Mouse (Mus musculus) heart, postnatal 0 days (tissue): ENCODE data around the gene 1700067K01Rik. TPM values are rescaled to one million over a fixed set of nuclear protein-coding genes. Genes with fewer than 3 reads are reported as not detected.

Source experiments
- ATAC-seq: fragments of 200-750 bp; cut with Nextera tagmentation; 2 replicates; pipeline ENCODE4 v1.8.0; 2017; ENCODE audit warnings: low read depth, moderate number of reproducible peaks, moderate library complexity; ENCODE audit not compliant: insufficient read depth
- DNase-seq: peaks from one replicate; pipeline ENCODE4 v3.0.0-alpha.2; 2016; ENCODE audit warnings: low spot score
- H3K27ac ChIP-seq: fragments of 300-500 bp; sonication (generic); 2 replicates; pipeline ENCODE4 v1.5.1; 2014; ENCODE audit warnings: low read depth, mild to moderate bottlenecking
- H3K27me3 ChIP-seq: fragments of 300-500 bp; sonication (generic); 2 replicates; pipeline ENCODE4 v1.6.1; 2014; ENCODE audit warnings: low read length, mixed read lengths; ENCODE audit not compliant: control insufficient read depth, insufficient read depth
- H3K36me3 ChIP-seq: fragments of 300-500 bp; sonication (generic); replicated peaks from 2 replicates; pipeline ENCODE4 v1.6.1; 2014; ENCODE audit warnings: low read length, mixed read lengths; ENCODE audit not compliant: control insufficient read depth, insufficient read depth
- H3K4me1 ChIP-seq: fragments of 300-500 bp; sonication (generic); 2 replicates; pipeline ENCODE4 v1.6.1; 2014; ENCODE audit warnings: antibody characterized with exemption; ENCODE audit not compliant: control insufficient read depth, insufficient read depth
- H3K4me2 ChIP-seq: fragments of 300-500 bp; sonication (generic); 2 replicates; pipeline ENCODE4 v1.6.1; 2014; ENCODE audit warnings: low read depth, mild to moderate bottlenecking, low read length, moderate library complexity
- H3K4me3 ChIP-seq: fragments of 300-500 bp; sonication (generic); 2 replicates; pipeline ENCODE4 v1.5.1; 2014; ENCODE audit warnings: low read depth, low read length
- H3K9ac ChIP-seq: fragments of 300-500 bp; sonication (generic); replicated peaks from 2 replicates; pipeline ENCODE4 v1.6.1; 2014; ENCODE audit warnings: low read depth, low read length, mixed read lengths
- H3K9me3 ChIP-seq: fragments of 300-500 bp; sonication (generic); replicated peaks from 2 replicates; pipeline ENCODE4 v1.6.1; 2016; ENCODE audit warnings: low read length; ENCODE audit not compliant: control insufficient read depth
- CTCF ChIP-seq: IDR thresholded peaks from 2 replicates; pipeline ENCODE4 v1.5.1; 2016; ENCODE audit warnings: antibody characterized with exemption, control low read depth, low read depth
- EP300 ChIP-seq: IDR thresholded peaks from 2 replicates; pipeline ENCODE4 v1.6.1; 2016; ENCODE audit warnings: antibody characterized with exemption, low read depth
- WGBS: fragments of 180-500 bp; shearing (Covaris S2); extraction: QIAGEN DNeasy Blood & Tissue Kit; methylation state at CpG from one replicate; pipeline ENCODE4 v1.1.7; 2014; 5-methylcytosine and 5-hydroxymethylcytosine counted together
- microRNA counts: library from miRNA; unstranded; fragments of <30 nt; microRNA quantifications from one replicate; lab custom pipeline; 2015
- microRNA-seq: library from miRNA; unstranded; fragments of <30 nt; microRNA quantifications from one replicate; pipeline ENCODE4, GENCODE M21; 2016
- polyA plus RNA-seq: library from polyadenylated mRNA; unstranded; fragments of >200 nt; fragmentation: Nextera tagmentation; extraction: Ambion mirVana; gene quantifications from 2 replicates; pipeline ENCODE4 v1.2.1, GENCODE M21; 2015
- total RNA-seq: library from RNA; depleted of rRNA; stranded (reverse); fragments of >200 nt; gene quantifications from 2 replicates; pipeline ENCODE4 v1.2.3, GENCODE M21; 2014; ENCODE audit warnings: low replicate concordance; rRNA removed

1700067K01Rik gene
- total and polyA plus RNA-seq, 2 experiments from 2014 or later: 1.3 TPM; not detected in 1

DNA sequence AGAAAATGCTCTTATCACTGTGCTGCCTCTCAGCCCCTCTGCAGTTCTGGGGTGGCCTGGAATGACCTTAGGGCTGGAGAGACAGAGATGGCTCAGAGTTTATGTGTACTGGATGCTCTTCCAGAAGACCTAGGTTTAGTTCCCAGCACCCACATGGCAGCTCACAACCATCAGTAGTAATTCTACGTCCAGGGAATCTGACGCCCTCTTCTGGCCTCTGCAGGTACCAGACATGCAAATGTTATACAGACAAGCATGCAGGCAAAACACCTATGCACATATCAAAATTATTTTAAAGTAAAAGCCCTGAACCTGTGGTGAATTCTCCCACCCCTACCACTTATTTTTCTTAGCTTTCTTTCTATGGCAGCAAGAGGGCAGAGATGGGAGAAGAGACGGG is 45.2 kb downstream of the 1700067K01Rik start:
- Histone ChIP-seq H3K27me3 (peaks cover 28% of the 10 kb centered on the region), H3K4me2 (no peak overlapping the region), H3K4me3 (no peak overlapping the region), H3K4me1 (no peaks in the 10 kb centered on the region), H3K36me3 (no peaks in the 10 kb centered on the region), H3K27ac (no peak overlapping the region), H3K9me3 (no peaks in the 10 kb centered on the region), H3K9ac (no peak overlapping the region)
- TF ChIP-seq CTCF (no peak), EP300 (no peak)
- ATAC-seq (no peak), DNase-seq (no peak)
- WGBS: 72% methylated on average over 3 of the region's 3 CpGs

DNA sequence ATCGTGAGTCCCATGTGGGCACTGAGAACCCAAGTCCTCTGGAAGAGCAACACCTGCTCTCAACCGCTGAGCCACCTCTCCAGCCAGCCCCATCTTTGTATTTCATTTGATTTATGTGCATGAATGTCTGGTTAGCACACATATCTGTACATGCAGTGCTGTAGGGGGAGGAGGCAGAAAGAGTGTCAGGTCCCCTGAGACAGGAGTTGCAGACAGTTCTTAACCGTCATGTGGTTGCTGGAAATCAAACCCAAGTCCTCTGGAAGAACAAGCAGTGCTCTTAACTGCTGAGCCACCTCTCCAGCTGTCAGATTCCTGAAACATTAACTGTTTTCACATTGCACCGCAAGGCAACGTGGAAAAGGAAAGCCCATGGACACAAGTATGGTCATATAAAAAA is 46.9 kb downstream of the 1700067K01Rik start:
- DNase-seq: no peak
- Histone ChIP-seq H3K4me3 (no peak overlapping the region), H3K9ac (no peak overlapping the region), H3K9me3 (no peaks in the 10 kb centered on the region), H3K4me2 (no peak overlapping the region), H3K27ac (no peak overlapping the region), H3K4me1 (no peaks in the 10 kb centered on the region; the same call in 1 of the 2 replicates), H3K27me3 (peaks cover 23% of the 10 kb centered on the region), H3K36me3 (no peaks in the 10 kb centered on the region)
- 64% methylated on average over 5 of the region's 5 CpGs for WGBS
- TF ChIP-seq EP300: no peak
- TF ChIP-seq CTCF: no peak
- ATAC-seq: no peak

DNA sequence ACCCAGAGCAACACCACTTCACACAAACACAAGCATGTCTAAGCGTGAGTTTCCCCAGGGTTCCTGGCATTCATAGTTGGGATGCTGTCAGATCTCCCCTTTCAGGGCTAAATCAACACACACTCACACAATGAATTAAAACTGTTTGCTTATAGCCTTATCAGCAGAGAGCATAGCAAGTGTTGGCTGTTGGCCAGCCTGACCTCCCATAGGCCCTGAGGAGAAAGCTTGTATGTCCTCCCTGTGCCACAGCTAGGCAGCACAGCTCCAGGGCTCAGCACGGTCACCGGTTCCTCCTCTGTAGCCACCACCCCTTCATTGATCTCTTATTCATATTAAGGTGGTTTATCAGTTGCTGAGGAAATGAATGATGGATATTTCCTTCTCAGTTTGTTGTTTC is 51.4 kb downstream of the 1700067K01Rik start:
- WGBS: 17% methylated on average over 3 of the region's 3 CpGs
- H3K27me3 ChIP-seq: no peaks in the 10 kb centered on the region
- H3K4me2 ChIP-seq: no peak overlapping the region
- H3K9ac ChIP-seq: no peak overlapping the region
- H3K27ac ChIP-seq: no peak overlapping the region
- H3K36me3 ChIP-seq: no peaks in the 10 kb centered on the region
- H3K4me1 ChIP-seq: no peaks in the 10 kb centered on the region; the same call in 1 of the 2 replicates
- no peak for TF ChIP-seq CTCF
- no peak for TF ChIP-seq EP300
- H3K4me3 ChIP-seq: no peak overlapping the region
- H3K9me3 ChIP-seq: no peaks in the 10 kb centered on the region
- ATAC-seq (peak; percentile 55), DNase-seq (peak; percentile 67)

DNA sequence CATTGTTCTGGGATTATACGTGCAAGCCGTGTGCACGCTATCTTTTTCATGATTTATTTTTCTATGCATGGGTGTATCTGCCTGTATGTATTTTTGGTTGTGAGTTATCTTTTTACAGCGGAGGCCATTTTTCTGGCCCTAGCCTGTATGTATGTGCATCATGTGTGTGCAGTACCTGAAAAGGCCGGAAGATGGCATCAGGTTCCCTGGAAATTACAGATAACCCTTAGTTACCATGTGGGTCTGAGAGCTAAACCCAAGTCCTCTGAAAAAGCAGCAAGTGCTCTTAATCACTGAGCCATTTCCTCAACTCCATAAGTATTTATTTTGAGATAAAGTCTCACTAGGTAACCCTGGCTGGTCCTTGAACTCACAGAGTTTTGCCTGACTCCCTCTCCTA is 51.9 kb downstream of the 1700067K01Rik start:
- TF ChIP-seq EP300 (no peak), CTCF (no peak)
- no peak overlapping the region for H3K27ac ChIP-seq
- 85% methylated on average over 5 of the region's 5 CpGs for WGBS
- H3K4me1 ChIP-seq: no peaks in the 10 kb centered on the region; the same call in 1 of the 2 replicates
- ATAC-seq: no peak
- no peak overlapping the region for H3K4me2 ChIP-seq
- no peak overlapping the region for H3K9ac ChIP-seq
- no peak for DNase-seq
- H3K4me3 ChIP-seq: no peak overlapping the region
- no peaks in the 10 kb centered on the region for H3K9me3 ChIP-seq
- H3K27me3 ChIP-seq: no peaks in the 10 kb centered on the region
- no peaks in the 10 kb centered on the region for H3K36me3 ChIP-seq

MicroRNA genes within 50 kb of the gene (microRNA counts, 519-probe panel; counts per million panel counts)
- not detected for microRNA mmu-miR-1199 (lab: Ali Mortazavi, UCI)

Small RNAs within 50 kb of the gene (microRNA-seq; reads per million reads assigned to microRNA genes)
- not detected for gene Mir1199
- gene Mir8111: 4.1 reads per million, percentile 18 among the genes with 10 or more reads in this experiment

Other genes starting within 250 kb of the 1700067K01Rik start
- 28.7 and 58.4 TPM in 2 replicates for gene Adgrl1, start 101.4 kb upstream of the 1700067K01Rik start, total RNA-seq
- 3.8 and 4.4 TPM in 2 replicates for gene Adgrl1, start 101.4 kb upstream of the 1700067K01Rik start, polyA plus RNA-seq
- 0.08 and 1.3 TPM in 2 replicates for gene Gm10644, start 46.3 kb upstream of the 1700067K01Rik start, total RNA-seq
- 0.41 and 0.42 TPM in 2 replicates for gene Gm10644, start 46.3 kb upstream of the 1700067K01Rik start, polyA plus RNA-seq
- gene Asf1b, start 46.0 kb upstream of the 1700067K01Rik start, total RNA-seq: 109 and 155 TPM in 2 replicates
- 19.2 and 21.5 TPM in 2 replicates for gene Asf1b, start 46.0 kb upstream of the 1700067K01Rik start, polyA plus RNA-seq
- 246 and 345 TPM in 2 replicates for gene Prkaca, start 28.5 kb upstream of the 1700067K01Rik start, total RNA-seq
- 305 and 312 TPM in 2 replicates for gene Prkaca, start 28.5 kb upstream of the 1700067K01Rik start, polyA plus RNA-seq
- gene Samd1, start 3.8 kb upstream of the 1700067K01Rik start, total RNA-seq: 46.3 and 52.0 TPM in 2 replicates
- 3.6 and 3.7 TPM in 2 replicates for gene Samd1, start 3.8 kb upstream of the 1700067K01Rik start, polyA plus RNA-seq
- 17.8 TPM in 1 of 2 replicates, not detected in the other for gene 2210011C24Rik, start 10.7 kb downstream of the 1700067K01Rik start, total RNA-seq
- 0.48 and 0.88 TPM in 2 replicates for gene 2210011C24Rik, start 10.7 kb downstream of the 1700067K01Rik start, polyA plus RNA-seq
- gene Palm3, start 20.0 kb downstream of the 1700067K01Rik start, total RNA-seq: not detected in 2 replicates
- 0.33 and 0.41 TPM in 2 replicates for gene Palm3, start 20.0 kb downstream of the 1700067K01Rik start, polyA plus RNA-seq
- gene Il27ra, start 41.1 kb downstream of the 1700067K01Rik start, total RNA-seq: 3.9 and 5.6 TPM in 2 replicates
- gene Il27ra, start 41.1 kb downstream of the 1700067K01Rik start, polyA plus RNA-seq: 2.6 and 3.6 TPM in 2 replicates
- gene Rln3, start 43.5 kb downstream of the 1700067K01Rik start, total RNA-seq: not detected in 2 replicates
- not detected in 2 replicates for gene Rln3, start 43.5 kb downstream of the 1700067K01Rik start, polyA plus RNA-seq
- 1.3 and 3.8 TPM in 2 replicates for gene Gm10643, start 63.6 kb downstream of the 1700067K01Rik start, total RNA-seq
- 1.0 and 1.7 TPM in 2 replicates for gene Gm10643, start 63.6 kb downstream of the 1700067K01Rik start, polyA plus RNA-seq
- 11.7 and 15.3 TPM in 2 replicates for gene Rfx1, start 65.3 kb downstream of the 1700067K01Rik start, total RNA-seq
- 2.3 and 2.4 TPM in 2 replicates for gene Rfx1, start 65.3 kb downstream of the 1700067K01Rik start, polyA plus RNA-seq
- 16.1 and 29.3 TPM in 2 replicates for gene Dcaf15, start 103.3 kb downstream of the 1700067K01Rik start, total RNA-seq
- gene Dcaf15, start 103.3 kb downstream of the 1700067K01Rik start, polyA plus RNA-seq: 2.9 and 3.3 TPM in 2 replicates
- gene Podnl1, start 124.5 kb downstream of the 1700067K01Rik start, total RNA-seq: not detected in 2 replicates
- gene Podnl1, start 124.5 kb downstream of the 1700067K01Rik start, polyA plus RNA-seq: 0.04 TPM in 2 replicates
- 13.1 and 17.1 TPM in 2 replicates for gene Cc2d1a, start 146.4 kb downstream of the 1700067K01Rik start, total RNA-seq
- gene Cc2d1a, start 146.4 kb downstream of the 1700067K01Rik start, polyA plus RNA-seq: 8.4 and 10.2 TPM in 2 replicates
- gene 4930432K21Rik, start 146.5 kb downstream of the 1700067K01Rik start, total RNA-seq: 0.43 TPM in 1 of 2 replicates, not detected in the other
- 0.34 and 0.48 TPM in 2 replicates for gene 4930432K21Rik, start 146.5 kb downstream of the 1700067K01Rik start, polyA plus RNA-seq
- gene Nanos3, start 183.7 kb downstream of the 1700067K01Rik start, total RNA-seq: 1.4 TPM in 1 of 2 replicates, not detected in the other
- 4.6 and 6.0 TPM in 2 replicates for gene Nanos3, start 183.7 kb downstream of the 1700067K01Rik start, polyA plus RNA-seq
- 23.8 and 31.4 TPM in 2 replicates for gene Zswim4, start 235.6 kb downstream of the 1700067K01Rik start, total RNA-seq
- 4.6 and 5.8 TPM in 2 replicates for gene Zswim4, start 235.6 kb downstream of the 1700067K01Rik start, polyA plus RNA-seq
- gene D8Ertd738e, start 248.2 kb downstream of the 1700067K01Rik start, total RNA-seq: 90.3 and 93.2 TPM in 2 replicates
- gene D8Ertd738e, start 248.2 kb downstream of the 1700067K01Rik start, polyA plus RNA-seq: 382 and 414 TPM in 2 replicates